Mouse (Mus musculus) brain, embryonic 14.5 days (tissue): Measurements from ENCODE around the gene Psmc1.

Experiments used
- CTCF ChIP-seq: fragments of 200-500 bp; IDR thresholded peaks from 2 replicates; pipeline ENCODE4 v1.5.1; 2012; ENCODE audit warnings: inconsistent platforms, mild to moderate bottlenecking, moderate library complexity, borderline replicate concordance; ENCODE audit not compliant: insufficient read depth, insufficient read length; ENCODE audit errors: extremely low read depth
- POLR2A ChIP-seq: fragments of 200-500 bp; IDR thresholded peaks from 2 replicates; pipeline ENCODE4 v1.6.1; 2012; ENCODE audit warnings: mild to moderate bottlenecking, inconsistent platforms, borderline replicate concordance; ENCODE audit not compliant: poor library complexity, insufficient read depth, insufficient read length, severe bottlenecking; ENCODE audit errors: extremely low read depth

- TF ChIP-seq CTCF (no peak), POLR2A (no peak)
Measured at GRCm38 (mm10) chr12:100122921-100123381, 13.0 kb downstream of the Psmc1 start.
